Mouse (Mus musculus) CH12.LX (cell line): ENCODE results near the gene Olfr971. TPM values are rescaled to one million over a fixed set of nuclear protein-coding genes. Genes with fewer than 3 reads are reported as not detected.
"Not testable (repeated sequence)": the region's sequence is repeated elsewhere in the genome, so short reads cannot be mapped to it uniquely, and the experiment has no call there.

Experiments
- DNase-seq: peaks from one replicate; pipeline ENCODE4 v3.0.0-alpha.2; 2013; ENCODE audit errors: extremely low read depth
- H3K27ac ChIP-seq: 2 replicates; pipeline ENCODE4 v1.5.1; 2012; ENCODE audit warnings: low read depth, mild to moderate bottlenecking, control low read depth, moderate library complexity; ENCODE audit not compliant: insufficient read depth
- H3K27me3 ChIP-seq: replicated peaks from 2 replicates; pipeline ENCODE3; 2012; ENCODE audit warnings: inconsistent platforms
- H3K36me3 ChIP-seq, 2 experiments: replicated peaks in 1 of 2; 2 replicates each; pipeline versions ENCODE3 to v1.6.1; 2012; ENCODE audit warnings: inconsistent platforms in 1 of 2, low read length in 1 of 2, mild to moderate bottlenecking in 1 of 2, mixed read lengths in 1 of 2, moderate library complexity in 1 of 2; ENCODE audit not compliant: control insufficient read depth in 1 of 2, insufficient read depth in 1 of 2
- H3K4me1 ChIP-seq, 2 experiments: 2 replicates each; pipeline ENCODE4 v1.6.1; 2012; ENCODE audit warnings: inconsistent platforms in 1 of 2, moderate library complexity in 1 of 2; ENCODE audit not compliant: insufficient read depth in 2 of 2, control insufficient read depth in 1 of 2
- H3K4me2 ChIP-seq: 2 replicates; pipeline ENCODE4 v1.6.1; 2012; ENCODE audit warnings: low read depth, mild to moderate bottlenecking, control low read depth; ENCODE audit not compliant: poor library complexity, insufficient read depth, severe bottlenecking
- H3K4me3 ChIP-seq, 3 experiments: fragments of 150-350 bp in 1 of 3; sonication (generic) in 1 of 3; replicated peaks in 1 of 3; 2 replicates each; pipeline versions ENCODE3 to v1.5.1; 2011 to 2012; ENCODE audit warnings: low read depth in 2 of 3, low read length in 2 of 3, mild to moderate bottlenecking in 2 of 3, moderate library complexity in 2 of 3, control low read depth in 1 of 3, improper control_type of control experiment in 1 of 3, inconsistent platforms in 1 of 3, mixed read lengths in 1 of 3; ENCODE audit not compliant: poor library complexity in 1 of 3
- H3K79me2 ChIP-seq: replicated peaks from 2 replicates; pipeline ENCODE4 v1.6.1; 2012; ENCODE audit warnings: mild to moderate bottlenecking, moderate library complexity; ENCODE audit not compliant: control insufficient read depth, poor library complexity, insufficient read depth, severe bottlenecking; ENCODE audit errors: extremely low read depth
- H3K9ac ChIP-seq: 2 replicates; pipeline ENCODE4 v1.6.1; 2012; ENCODE audit warnings: low read depth, mild to moderate bottlenecking, control low read depth, moderate library complexity; ENCODE audit not compliant: insufficient read depth
- H3K9me3 ChIP-seq: replicated peaks from 2 replicates; pipeline ENCODE3; 2012; ENCODE audit warnings: low read length, inconsistent platforms, mixed read lengths
- BHLHE40 ChIP-seq: IDR thresholded peaks from 2 replicates; pipeline ENCODE4 v1.6.1; 2011; ENCODE audit warnings: mild to moderate bottlenecking, low read depth, low read length, improper control_type of control experiment
- CHD1 ChIP-seq: IDR thresholded peaks from 2 replicates; pipeline ENCODE4 v1.6.1; 2012; ENCODE audit warnings: low read depth, low read length, improper control_type of control experiment, inconsistent platforms
- CHD2 ChIP-seq: IDR thresholded peaks from 2 replicates; pipeline ENCODE4 v1.6.1; 2011; ENCODE audit warnings: low read length, improper control_type of control experiment
- E2F4 ChIP-seq: IDR thresholded peaks from 2 replicates; pipeline ENCODE4 v1.6.1; 2011; ENCODE audit warnings: low read depth, low read length, improper control_type of control experiment; ENCODE audit not compliant: insufficient replicate concordance
- ELF1 ChIP-seq: IDR thresholded peaks from 2 replicates; pipeline ENCODE4 v1.6.1; 2014; ENCODE audit warnings: low read depth, mild to moderate bottlenecking, inconsistent platforms, low read length, improper control_type of control experiment
- EP300 ChIP-seq: IDR thresholded peaks from 2 replicates; pipeline ENCODE4 v1.6.1; 2011; ENCODE audit warnings: low read length, improper control_type of control experiment
- ETS1 ChIP-seq: conservative IDR thresholded peaks from 2 replicates; pipeline ENCODE4 v1.6.1; 2012; ENCODE audit warnings: low read depth, mild to moderate bottlenecking, inconsistent platforms, low read length, improper control_type of control experiment, moderate library complexity
- GABPA ChIP-seq: IDR thresholded peaks from 2 replicates; pipeline ENCODE4 v1.6.1; 2012; ENCODE audit warnings: low read depth, low read length, improper control_type of control experiment, inconsistent platforms; ENCODE audit not compliant: insufficient replicate concordance
- JUN ChIP-seq: IDR thresholded peaks from 2 replicates; pipeline ENCODE4 v1.6.1; 2011; ENCODE audit warnings: low read depth, mild to moderate bottlenecking, low read length, improper control_type of control experiment, moderate library complexity; ENCODE audit not compliant: insufficient read depth
- JUND ChIP-seq: conservative IDR thresholded peaks from 2 replicates; pipeline ENCODE4 v1.6.1; 2011; ENCODE audit warnings: low read depth, low read length, improper control_type of control experiment
- KAT2A ChIP-seq: IDR thresholded peaks from 2 replicates; pipeline ENCODE4 v1.6.1; 2012; ENCODE audit warnings: low read length, improper control_type of control experiment, inconsistent platforms; ENCODE audit not compliant: insufficient replicate concordance
- MAFK ChIP-seq: IDR thresholded peaks from 2 replicates; pipeline ENCODE4 v1.6.1; 2011; ENCODE audit warnings: low read length, improper control_type of control experiment; ENCODE audit not compliant: insufficient replicate concordance
- MEF2A ChIP-seq: IDR thresholded peaks from 2 replicates; pipeline ENCODE4 v1.6.1; 2014; ENCODE audit warnings: low read depth, mild to moderate bottlenecking, inconsistent platforms, low read length, improper control_type of control experiment, borderline replicate concordance
- MXI1 ChIP-seq: IDR thresholded peaks from 2 replicates; pipeline ENCODE4 v1.6.1; 2011; ENCODE audit warnings: mild to moderate bottlenecking, low read depth, low read length, improper control_type of control experiment
- MYC ChIP-seq: IDR thresholded peaks from 2 replicates; pipeline ENCODE4 v1.6.1; 2011; ENCODE audit warnings: low read depth, mild to moderate bottlenecking, improper control_type of control experiment, low read length
- NRF1 ChIP-seq: IDR thresholded peaks from 2 replicates; pipeline ENCODE4 v1.6.1; 2014; ENCODE audit warnings: low read depth, mild to moderate bottlenecking, inconsistent platforms, low read length, improper control_type of control experiment, moderate library complexity
- PAX5 ChIP-seq: IDR thresholded peaks from 2 replicates; pipeline ENCODE4 v1.6.1; 2012; ENCODE audit warnings: low read length, inconsistent platforms, mixed read lengths
- POLR2AphosphoS2 ChIP-seq: IDR thresholded peaks from 2 replicates; pipeline ENCODE4 v1.6.1; 2011; ENCODE audit warnings: low read depth, low read length, improper control_type of control experiment
- RAD21 ChIP-seq: IDR thresholded peaks from 2 replicates; pipeline ENCODE4 v1.6.1; 2011; ENCODE audit warnings: low read depth, mild to moderate bottlenecking, low read length, improper control_type of control experiment, moderate library complexity
- RCOR1 ChIP-seq: conservative IDR thresholded peaks from 2 replicates; pipeline ENCODE4 v1.6.1; 2012; ENCODE audit warnings: low read depth, mild to moderate bottlenecking, inconsistent platforms, low read length, improper control_type of control experiment
- SIN3A ChIP-seq: IDR thresholded peaks from 2 replicates; pipeline ENCODE4 v1.6.1; 2012; ENCODE audit warnings: low read length, improper control_type of control experiment, inconsistent platforms
- TBP ChIP-seq: conservative IDR thresholded peaks from 2 replicates; pipeline ENCODE4 v1.6.1; 2011; ENCODE audit warnings: low read depth, low read length, improper control_type of control experiment
- USF1 ChIP-seq: IDR thresholded peaks from 2 replicates; pipeline ENCODE4 v1.6.1; 2014; ENCODE audit warnings: low read depth, mild to moderate bottlenecking, inconsistent platforms, low read length, improper control_type of control experiment
- USF2 ChIP-seq: conservative IDR thresholded peaks from 2 replicates; pipeline ENCODE4 v1.6.1; 2011; ENCODE audit warnings: low read depth, low read length, improper control_type of control experiment
- ZC3H11A ChIP-seq: IDR thresholded peaks from 2 replicates; pipeline ENCODE4 v1.6.1; 2012; ENCODE audit warnings: low read depth, mild to moderate bottlenecking, inconsistent platforms, low read length, improper control_type of control experiment
- ZKSCAN1 ChIP-seq: IDR thresholded peaks from 2 replicates; pipeline ENCODE4 v1.6.1; 2012; ENCODE audit warnings: low read depth, inconsistent platforms, low read length, improper control_type of control experiment, borderline replicate concordance
- dilution Hi-C: fragments of 300-500 bp; cut with MboI; formaldehyde crosslinking; loops from 2 replicates; pipeline ENCODE4 v1.14.3; 2020; ENCODE audit warnings: low sequenced_read_pairs; ENCODE audit not compliant: extremely low pct_unique_long_range_greater_than_20kb, extremely low pct_ligation_motif_present
- in situ Hi-C: fragments of 300-500 bp; cut with MboI; formaldehyde crosslinking; loops from 3 replicates; pipeline ENCODE4 v1.14.3; 2019; ENCODE audit warnings: low sequenced_read_pairs, low pct_ligation_motif_present, low pct_unique_long_range_greater_than_20kb, mixed read lengths
- polyA plus RNA-seq: library from polyadenylated mRNA; unstranded; fragments of >175 nt; gene quantifications from 2 replicates; pipeline ENCODE4 v1.2.1, GENCODE M21; 2012; ENCODE audit warnings: low read depth; ENCODE audit not compliant: insufficient read length
- total RNA-seq, 2 experiments: library from RNA; depleted of rRNA; stranded (reverse); fragments of 300-350 nt in 1 of 2; fragments of >200 nt in 1 of 2; gene quantifications; 2 replicates each; pipeline ENCODE4 v1.2.3; 2012 to 2014

Gene Olfr971
- total RNA-seq (2012; rRNA removed), result not detected in 2 replicates
- total RNA-seq (2014; rRNA removed), result not detected in 2 replicates
- not detected in 2 replicates for polyA plus RNA-seq

DNA sequence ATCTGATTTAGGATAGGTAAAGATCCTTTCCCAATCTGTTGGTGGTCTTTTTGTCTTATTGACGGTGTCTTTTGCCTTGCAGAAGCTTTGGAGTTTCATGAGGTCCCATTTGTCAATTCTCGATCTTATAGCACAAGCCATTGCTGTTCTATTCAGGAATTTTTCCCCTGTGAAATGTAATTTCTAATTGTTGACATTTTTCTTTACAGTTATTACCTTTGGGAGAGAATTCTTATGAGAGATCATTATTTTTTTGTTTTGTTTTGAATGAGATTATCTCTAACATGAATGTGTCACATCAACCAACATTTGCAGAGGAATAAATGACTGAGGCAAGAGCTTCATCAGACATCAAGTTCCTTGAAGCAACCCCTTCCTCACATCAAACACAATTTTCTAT is at the start of gene Olfr971:
Olfr971 (plus strand) TSS at position 301 of the 400 bp plus-strand sequence.
- H3K9ac ChIP-seq, dilution Hi-C loops, H3K27me3 ChIP-seq, H3K4me3 ChIP-seq, H3K27ac ChIP-seq, in situ Hi-C loops, H3K79me2 ChIP-seq, H3K9me3 ChIP-seq, H3K4me2 ChIP-seq, H3K4me1 ChIP-seq, H3K36me3 ChIP-seq, DNase-seq: not testable (repeated sequence)

DNA sequence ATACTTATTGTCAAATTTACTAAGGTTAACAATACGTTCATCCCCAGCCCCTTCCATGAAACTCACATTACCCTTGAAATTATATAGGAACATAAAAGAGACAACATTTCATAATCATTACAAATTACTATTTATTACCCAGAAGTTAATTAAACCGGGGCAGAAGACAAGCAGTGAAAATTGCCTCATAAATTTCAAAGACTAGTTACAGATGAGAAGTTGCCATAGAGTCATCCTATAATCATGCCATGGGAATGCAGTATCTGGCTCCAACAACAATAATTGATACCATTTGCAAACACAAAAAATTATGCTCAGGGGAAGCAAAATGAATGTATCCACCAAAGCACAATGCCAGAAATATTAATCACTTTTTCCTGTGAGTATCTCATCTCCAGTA is 46.1 kb upstream of the Olfr971 start, which contains the start of gene Olfr969:
Olfr969 (plus strand) TSS at position 388 of the 400 bp plus-strand sequence.
- in situ Hi-C loops (no loop called here), dilution Hi-C loops (no loop called here)
- H3K9me3 ChIP-seq, result no peaks in the 10 kb centered on the region
- H3K27ac ChIP-seq, result no peak within 1 kb of the TSS
- no peaks in the 10 kb centered on the region for H3K79me2 ChIP-seq
- H3K4me2 ChIP-seq, result no peak within 1 kb of the TSS
- H3K4me1 ChIP-seq, result no peaks in the 10 kb centered on the region
- TF ChIP-seq MEF2A (no peak), EP300 (no peak), E2F4 (no peak), NRF1 (no peak), USF2 (no peak), RCOR1 (no peak), POLR2AphosphoS2 (no peak), MXI1 (no peak), CHD2 (no peak), JUND (no peak), RAD21 (no peak), MAFK (no peak), MYC (no peak)
- DNase-seq, result no peak
- no peak within 1 kb of the TSS for H3K4me3 ChIP-seq
- no peak within 1 kb of the TSS for H3K9ac ChIP-seq
- no peaks in the 10 kb centered on the region for H3K27me3 ChIP-seq
- H3K36me3 ChIP-seq, result no peaks in the 10 kb centered on the region

DNA sequence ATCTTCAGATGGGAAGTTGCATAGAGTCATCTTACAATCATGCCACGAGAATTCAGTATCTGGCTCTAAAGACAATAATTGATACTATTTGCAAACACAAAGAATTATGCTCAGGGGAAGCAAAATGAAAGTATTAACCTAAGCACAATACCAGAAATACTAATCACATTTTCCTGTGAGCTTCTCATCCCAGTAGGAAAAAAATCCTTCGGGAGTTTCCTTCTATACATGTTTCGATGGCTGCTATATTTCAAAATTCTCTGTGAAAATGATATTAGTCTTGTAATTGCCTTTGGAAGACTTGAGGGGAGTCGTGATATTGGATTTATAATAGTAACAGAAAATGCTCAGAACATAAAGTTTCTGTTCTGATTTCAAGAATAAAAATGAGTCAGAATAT is 28.1 kb upstream of the Olfr971 start, which contains the start of gene Olfr970:
Olfr970 (plus strand) TSS at position 301 of the 400 bp plus-strand sequence.
- Histone ChIP-seq H3K9me3 (no peaks in the 10 kb centered on the region), H3K4me3 (no peak within 1 kb of the TSS), H3K9ac (no peak within 1 kb of the TSS), H3K27me3 (no peaks in the 10 kb centered on the region), H3K36me3 (no peaks in the 10 kb centered on the region), H3K79me2 (no peaks in the 10 kb centered on the region), H3K4me1 (no peaks in the 10 kb centered on the region), H3K4me2 (no peak within 1 kb of the TSS), H3K27ac (no peak within 1 kb of the TSS)
- no peak for DNase-seq
- in situ Hi-C loops (no loop called here), dilution Hi-C loops (no loop called here)
- no peak for TF ChIP-seq ZKSCAN1
- no peak for TF ChIP-seq GABPA
- no peak for TF ChIP-seq MYC
- TF ChIP-seq SIN3A, result no peak
- no peak for TF ChIP-seq JUND
- TF ChIP-seq BHLHE40, result no peak
- no peak for TF ChIP-seq ETS1
- no peak for TF ChIP-seq PAX5
- TF ChIP-seq ZC3H11A, result no peak
- no peak for TF ChIP-seq JUN
- TF ChIP-seq ELF1, result no peak
- no peak for TF ChIP-seq KAT2A
- no peak for TF ChIP-seq CHD1
- TF ChIP-seq TBP, result no peak
- TF ChIP-seq RAD21, result no peak
- no peak for TF ChIP-seq USF2
- no peak for TF ChIP-seq USF1
